Mouse (Mus musculus) stomach, postnatal 0 days (tissue): ENCODE measurements around the gene Desi2. TPM values are rescaled to one million over a fixed set of nuclear protein-coding genes. Genes with fewer than 3 reads are reported as not detected.
A peak's percentile ranks its signal among the peaks of the same experiment; 100 is the strongest.
"Not testable (repeated sequence)": the region's sequence is repeated elsewhere in the genome, so short reads cannot be mapped to it uniquely, and the experiment has no call there.

Experiments
- ATAC-seq: fragments of 200-750 bp; cut with Nextera tagmentation; 2 replicates; pipeline ENCODE4 v1.8.0; 2017; ENCODE audit not compliant: low FRiP score, low TSS enrichment
- DNase-seq: peaks from one replicate; pipeline ENCODE4 v3.0.0-alpha.2; 2016; ENCODE audit warnings: low spot score
- H3K27ac ChIP-seq: fragments of 300-500 bp; sonication (generic); replicated peaks from 2 replicates; pipeline ENCODE4 v1.5.1; 2014; ENCODE audit warnings: mild to moderate bottlenecking, control low read depth
- H3K27me3 ChIP-seq: fragments of 300-500 bp; sonication (generic); 2 replicates; pipeline ENCODE4 v1.6.1; 2014; ENCODE audit warnings: low read length; ENCODE audit not compliant: control insufficient read depth, insufficient read depth
- H3K36me3 ChIP-seq: fragments of 300-500 bp; sonication (generic); 2 replicates; pipeline ENCODE4 v1.6.1; 2014; ENCODE audit warnings: low read length, mixed read lengths; ENCODE audit not compliant: control insufficient read depth, insufficient read depth
- H3K4me1 ChIP-seq: fragments of 300-500 bp; sonication (generic); replicated peaks from 2 replicates; pipeline ENCODE4 v1.6.1; 2014; ENCODE audit warnings: antibody characterized with exemption; ENCODE audit not compliant: control insufficient read depth, insufficient read depth
- H3K4me2 ChIP-seq: fragments of 300-500 bp; sonication (generic); replicated peaks from 2 replicates; pipeline ENCODE4 v1.6.1; 2014; ENCODE audit warnings: low read depth, mild to moderate bottlenecking, control low read depth, moderate library complexity
- H3K4me3 ChIP-seq: fragments of 300-500 bp; sonication (generic); 2 replicates; pipeline ENCODE4 v1.5.1; 2014; ENCODE audit warnings: low read depth, low read length, control low read depth
- H3K9ac ChIP-seq: fragments of 300-500 bp; sonication (generic); 2 replicates; pipeline ENCODE4 v1.6.1; 2014; ENCODE audit warnings: mild to moderate bottlenecking, low read length, control low read depth, mixed read lengths
- H3K9me3 ChIP-seq: fragments of 300-500 bp; sonication (generic); 2 replicates; pipeline ENCODE4 v1.6.1; 2016; ENCODE audit warnings: low read length; ENCODE audit not compliant: control insufficient read depth
- CTCF ChIP-seq: IDR thresholded peaks from 2 replicates; pipeline ENCODE4 v1.5.1; 2016; ENCODE audit warnings: antibody characterized with exemption, low read depth, mild to moderate bottlenecking, moderate library complexity
- EP300 ChIP-seq: optimal IDR thresholded peaks from 2 replicates; pipeline ENCODE3; 2016; ENCODE audit warnings: antibody characterized with exemption
- WGBS: fragments of 180-500 bp; shearing (Covaris S2); extraction: QIAGEN DNeasy Blood & Tissue Kit; methylation state at CpG from one replicate; pipeline ENCODE4 v1.1.7; 2014; 5-methylcytosine and 5-hydroxymethylcytosine counted together
- polyA plus RNA-seq: library from polyadenylated mRNA; unstranded; fragments of >200 nt; fragmentation: Nextera tagmentation; extraction: Ambion mirVana; gene quantifications from 2 replicates; pipeline ENCODE4 v1.2.1, GENCODE M21; 2015

Gene Desi2
- polyA plus RNA-seq, 1 experiment from 2014 or later: 29.4 TPM

- Histone ChIP-seq H3K4me3 (peak overlapping the region; percentile 60), H3K27ac (no peak overlapping the region), H3K27me3 (no peaks in the 10 kb centered on the region), H3K9ac (no peak overlapping the region), H3K9me3 (no peaks in the 10 kb centered on the region), H3K4me2 (peak overlapping the region; percentile 92), H3K4me1 (no peaks in the 10 kb centered on the region), H3K36me3 (no peaks in the 10 kb centered on the region)
- no peak for TF ChIP-seq CTCF
- no peak for TF ChIP-seq EP300
- no peak for DNase-seq
- no peak for ATAC-seq
- WGBS: 59% methylated on average over 9 of the region's 9 CpGs
Observed at GRCm38 (mm10) chr1:178275174-178275730, 88.0 kb downstream of the Desi2 start.

GRCm38 (mm10) chr1:178275738-178276053 is 88.5 kb downstream of the Desi2 start:
- TF ChIP-seq EP300 (no peak), CTCF (no peak)
- DNase-seq: no peak
- no peaks in the 10 kb centered on the region for H3K9me3 ChIP-seq
- H3K4me2 ChIP-seq: peak overlapping the region; percentile 92
- WGBS: 7% methylated on average over 11 of the region's 11 CpGs
- peak; percentile 38 for ATAC-seq
- H3K27me3 ChIP-seq: no peaks in the 10 kb centered on the region
- peak overlapping the region; percentile 60 for H3K4me3 ChIP-seq
- no peaks in the 10 kb centered on the region for H3K36me3 ChIP-seq
- H3K27ac ChIP-seq: 0 out of 2 replicates have a peak overlapping the region, but pooled peaks have one; percentile 76
- H3K4me1 ChIP-seq: no peaks in the 10 kb centered on the region
- H3K9ac ChIP-seq: peak overlapping the region; percentile 75

DNA sequence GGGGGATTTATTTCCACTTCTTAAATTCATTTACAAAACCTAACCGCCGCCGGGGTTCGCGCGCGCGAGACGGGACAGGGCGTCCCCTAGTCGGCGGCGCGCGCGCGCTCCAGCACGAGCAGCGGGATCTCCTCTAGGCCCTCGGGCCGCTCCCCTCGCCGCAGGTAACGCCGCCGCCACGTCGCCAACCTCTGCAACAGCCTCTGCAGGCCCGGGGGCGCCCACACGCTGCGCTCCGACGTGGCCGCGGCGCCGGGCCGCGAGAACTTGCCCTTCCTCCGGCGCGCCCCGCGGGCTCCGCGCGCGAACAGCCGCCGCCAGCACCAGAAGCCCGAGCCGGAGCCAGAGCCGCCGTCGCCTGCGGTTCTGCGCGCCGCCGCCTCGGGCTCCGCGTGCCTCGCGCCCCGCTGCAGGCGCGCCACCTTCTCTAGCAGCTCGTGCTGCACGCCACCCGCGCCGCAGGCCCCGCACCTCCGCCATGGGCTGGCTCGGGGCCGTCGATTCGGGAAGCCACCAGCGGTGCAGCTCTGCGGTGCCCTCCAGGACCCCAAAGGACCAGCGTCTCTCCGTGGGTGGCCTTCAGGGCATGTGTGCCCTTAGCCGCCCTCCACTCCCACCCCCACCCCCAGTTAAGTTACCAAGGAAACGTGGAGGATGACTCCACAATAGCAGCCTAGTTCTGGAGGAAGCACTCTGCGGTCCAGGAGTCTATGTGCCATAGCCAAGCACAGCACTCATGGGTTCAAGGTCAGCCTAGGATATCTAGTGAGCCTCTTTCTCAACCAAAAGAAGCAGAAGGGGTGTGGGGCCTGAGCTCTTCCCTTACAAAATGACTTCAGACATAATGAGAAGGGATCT is 89.1 kb downstream of the Desi2 start:
- H3K9me3 ChIP-seq: no peaks in the 10 kb centered on the region
- no peaks in the 10 kb centered on the region for H3K4me1 ChIP-seq
- peak overlapping the region; percentile 60 for H3K4me3 ChIP-seq
- H3K36me3 ChIP-seq: no peaks in the 10 kb centered on the region
- peak overlapping the region; percentile 76 for H3K27ac ChIP-seq
- peak overlapping the region; percentile 92 for H3K4me2 ChIP-seq
- ATAC-seq: peak; percentile 89
- under 1% methylated on average over 61 of the region's 87 CpGs for WGBS
- peak overlapping the region; percentile 75 for H3K9ac ChIP-seq
- TF ChIP-seq CTCF (no peak; the same call in 1 of the 2 replicates), EP300 (no peak)
- peak; percentile 81 for DNase-seq
- no peaks in the 10 kb centered on the region for H3K27me3 ChIP-seq

DNA sequence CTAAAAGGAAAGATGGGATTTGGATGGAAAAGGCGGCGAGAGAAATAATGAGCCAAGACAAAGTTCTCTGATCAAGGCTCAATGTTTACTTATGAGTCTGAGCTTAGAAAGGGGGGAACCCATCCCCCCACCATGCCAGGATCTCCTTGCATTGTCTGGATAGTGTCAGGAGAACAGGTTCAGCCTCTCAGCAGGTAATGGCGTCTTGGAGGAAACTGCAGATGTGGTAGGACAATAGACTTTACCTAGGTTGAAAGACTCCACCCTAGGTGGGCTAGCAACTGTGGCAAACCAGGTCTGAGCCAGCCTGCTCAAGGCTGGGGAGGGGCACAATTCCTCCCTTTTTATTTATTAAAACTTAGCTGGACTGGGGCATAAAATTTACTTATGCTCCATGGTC is 96.1 kb downstream of the Desi2 start:
- not testable (repeated sequence) for DNase-seq, ATAC-seq, H3K9ac ChIP-seq, H3K4me2 ChIP-seq, H3K4me1 ChIP-seq, H3K36me3 ChIP-seq, H3K27me3 ChIP-seq, H3K4me3 ChIP-seq, H3K9me3 ChIP-seq, H3K27ac ChIP-seq
- WGBS: 82% methylated on average over 3 of the region's 3 CpGs

DNA sequence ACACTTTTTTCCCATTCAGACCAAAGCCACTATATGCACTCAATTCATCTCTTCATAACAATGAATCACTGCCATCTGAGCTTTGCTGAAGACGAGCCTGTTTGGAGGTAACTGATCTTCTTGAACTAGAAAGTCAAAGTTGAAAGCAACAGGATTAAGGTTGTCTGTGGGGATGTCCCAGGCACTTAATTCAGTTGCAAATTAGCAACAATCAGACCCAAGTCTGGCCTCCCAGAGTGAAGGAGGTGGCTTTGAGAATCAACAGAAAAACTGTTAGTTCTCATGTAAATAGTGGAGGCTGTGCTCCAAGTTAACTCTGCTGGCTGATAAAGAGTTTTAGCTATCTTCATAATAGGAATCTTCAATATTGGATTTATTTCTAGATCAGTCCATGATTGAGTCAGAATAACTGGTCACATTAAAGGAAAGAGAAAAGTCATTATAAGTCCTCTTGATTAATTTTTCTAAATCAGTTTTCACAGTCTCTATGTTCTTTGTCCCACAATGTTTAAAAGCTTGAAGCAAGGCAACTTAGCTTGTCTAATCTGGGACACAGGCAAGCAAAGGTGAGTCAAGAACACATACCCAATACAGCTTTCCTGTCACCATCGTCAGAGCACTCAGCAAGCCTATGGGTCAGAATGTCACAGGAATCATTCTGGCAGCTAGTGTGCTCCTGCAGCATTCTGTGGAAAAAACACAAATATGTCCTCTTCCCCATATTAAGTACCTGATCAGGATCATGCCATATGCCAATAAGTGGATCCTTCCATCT is 96.9 kb downstream of the Desi2 start:
- no peaks in the 10 kb centered on the region for H3K9me3 ChIP-seq
- no peak overlapping the region for H3K9ac ChIP-seq
- no peaks in the 10 kb centered on the region for H3K27me3 ChIP-seq
- TF ChIP-seq CTCF: no peak
- TF ChIP-seq EP300: no peak
- 61% methylated on average over 2 of the region's 2 CpGs for WGBS
- H3K36me3 ChIP-seq: no peaks in the 10 kb centered on the region
- no peaks in the 10 kb centered on the region for H3K4me1 ChIP-seq
- DNase-seq (no peak), ATAC-seq (no peak)
- no peak overlapping the region for H3K4me2 ChIP-seq
- no peak overlapping the region for H3K27ac ChIP-seq
- no peak overlapping the region for H3K4me3 ChIP-seq
